ENCODE assay signal across 23 mouse cellular contexts in genomic region chr9:57338706-57339105, GRCm38 (mm10).
DNase-seq lines count a peak whose midpoint lies in the region; ATAC-seq and TF ChIP-seq lines count a peak whose summit lies in the region.
"Had no signal": no experiment of that assay in that cellular context is flagged by ENCODE, and none has a peak within 500 bp of the region (broad histone marks: within the 10 kb centered on the region; RNA-seq: fewer than 3 reads in every experiment).

No protein-coding gene starts in this region.

- H3K4me1 ChIP-seq in midbrain, postnatal 0 days (ENCODE audit: insufficient read depth, low read length): no peaks in the 10 kb centered on the region
- H3K4me1 ChIP-seq: embryonic facial prominence, embryonic 13.5 days; embryonic facial prominence, embryonic 15.5 days; forebrain, embryonic 10.5 days; forebrain, embryonic 12.5 days had no signal

- no peaks in the 10 kb centered on the region for H3K9me3 ChIP-seq in midbrain, postnatal 0 days (ENCODE audit: low read length)
- H3K9me3 ChIP-seq: embryonic facial prominence, embryonic 13.5 days; embryonic facial prominence, embryonic 15.5 days; forebrain, embryonic 12.5 days had no signal

- H3K36me3 ChIP-seq in midbrain, postnatal 0 days (ENCODE audit: insufficient read depth, low read length): no peaks in the 10 kb centered on the region
- H3K36me3 ChIP-seq: embryonic facial prominence, embryonic 13.5 days; embryonic facial prominence, embryonic 15.5 days; forebrain, embryonic 10.5 days; forebrain, embryonic 12.5 days had no signal

- WGBS in midbrain, postnatal 0 days: 55% methylated on average over 1 of the region's 1 CpGs

- no peak overlapping the region for H3K4me2 ChIP-seq in midbrain, postnatal 0 days (ENCODE audit: low read depth, low read length, poor library complexity, severe bottlenecking)
- H3K4me2 ChIP-seq: embryonic facial prominence, embryonic 13.5 days; embryonic facial prominence, embryonic 15.5 days; forebrain, embryonic 12.5 days had no signal

- no peak for ATAC-seq in midbrain, postnatal 0 days (ENCODE audit: low FRiP score)
- ATAC-seq: forebrain, embryonic 14.5 days; forebrain, embryonic 16.5 days; Patski had no signal

- H3K9ac ChIP-seq in midbrain, postnatal 0 days (replicated peaks; ENCODE audit: low read length, poor library complexity, severe bottlenecking): no peak overlapping the region
- H3K9ac ChIP-seq: embryonic facial prominence, embryonic 13.5 days; embryonic facial prominence, embryonic 15.5 days; forebrain, embryonic 12.5 days had no signal

- H3K27ac ChIP-seq in midbrain, postnatal 0 days (ENCODE audit: low read depth, low read length): no peak overlapping the region
- H3K27ac ChIP-seq: embryonic facial prominence, embryonic 13.5 days; embryonic facial prominence, embryonic 15.5 days; forebrain, embryonic 10.5 days; forebrain, embryonic 12.5 days had no signal

- peak; percentile 31 to 79 for DNase-seq in adrenal gland, adult (ENCODE audit: inconsistent age in 2 of 2, low spot score in 1 of 2)
- DNase-seq in adrenal gland, postnatal 4 days (ENCODE audit: low spot score in 2 of 2): no peak
- peak; percentile 38 for DNase-seq in adrenal gland, adult 8-10 months
- peak; percentile 20 for DNase-seq in adrenal gland, postnatal 14 days
- peak; percentile 20 to 37 for DNase-seq in adrenal gland, postnatal 36 days
- no peak for DNase-seq in midbrain, postnatal 0 days (ENCODE audit: low spot score)
- DNase-seq in heart, adult 18-20 months: no peak
- DNase-seq in MN1 (ENCODE audit: low spot score): no peak
- DNase-seq: cerebellum, adult 11 months; cerebellum, adult 18-20 months; cerebellum, adult 8-10 months; cerebellum, adult 9-11 months; cerebellum, postnatal 14 days; cerebellum, postnatal 36 days; embryo, embryonic 11 days had no signal

- no peak overlapping the region for H3K4me3 ChIP-seq in midbrain, postnatal 0 days (ENCODE audit: low read depth, low read length)
- H3K4me3 ChIP-seq: embryonic facial prominence, embryonic 13.5 days; embryonic facial prominence, embryonic 15.5 days; erythroblast, embryonic 14.5 days; forebrain, embryonic 10.5 days; forebrain, embryonic 12.5 days had no signal

- TF ChIP-seq CTCF in midbrain, postnatal 0 days (IDR thresholded peaks at IDR 0.05): no peak

- no peaks in the 10 kb centered on the region for H3K27me3 ChIP-seq in midbrain, postnatal 0 days (ENCODE audit: insufficient read depth, low read length)
- H3K27me3 ChIP-seq: embryonic facial prominence, embryonic 13.5 days; embryonic facial prominence, embryonic 15.5 days; forebrain, embryonic 12.5 days; Patski had no signal

Comparison
In these comparisons a context has a peak if more than half of its experiments do, and no peak if none do; other contexts are left out.
1. DNase-seq: peak in adrenal gland, adult (2 of 2), adrenal gland, adult 8-10 months (single experiment), adrenal gland, postnatal 14 days (single experiment) and adrenal gland, postnatal 36 days (2 of 2); none in adrenal gland, postnatal 4 days (0 of 2), midbrain, postnatal 0 days (single experiment), heart, adult 18-20 months (0 of 2) and MN1 (single experiment).